Mouse (Mus musculus) liver, embryonic 13.5 days (tissue): ENCODE data around the gene Spns3. TPM values are rescaled to one million over a fixed set of nuclear protein-coding genes. Genes with fewer than 3 reads are reported as not detected.

Source experiments
- ATAC-seq: fragments of 200-750 bp; cut with Nextera tagmentation; 2 replicates; pipeline ENCODE4 v1.8.0; 2017; ENCODE audit warnings: low read depth, mild to moderate bottlenecking, moderate number of reproducible peaks, moderate library complexity
- DNase-seq: peaks from one replicate; pipeline ENCODE4 v3.0.0; 2022
- H3K27ac ChIP-seq: fragments of 300-500 bp; sonication (generic); 2 replicates; pipeline ENCODE4 v1.5.1; 2015; ENCODE audit warnings: moderate library complexity, mild to moderate bottlenecking, inconsistent platforms
- H3K27me3 ChIP-seq: fragments of 300-500 bp; sonication (generic); 2 replicates; pipeline ENCODE4 v1.6.1; 2015; ENCODE audit warnings: mild to moderate bottlenecking, inconsistent platforms
- H3K36me3 ChIP-seq: fragments of 300-500 bp; sonication (generic); 2 replicates; pipeline ENCODE4 v1.6.1; 2015; ENCODE audit warnings: mild to moderate bottlenecking, inconsistent platforms
- H3K4me1 ChIP-seq: fragments of 300-500 bp; sonication (generic); replicated peaks from 2 replicates; pipeline ENCODE4 v1.6.1; 2015; ENCODE audit warnings: inconsistent platforms
- H3K4me2 ChIP-seq: fragments of 300-500 bp; sonication (generic); 2 replicates; pipeline ENCODE4 v1.6.1; 2015; ENCODE audit warnings: inconsistent platforms, mild to moderate bottlenecking, moderate library complexity
- H3K4me3 ChIP-seq: fragments of 300-500 bp; sonication (generic); replicated peaks from 2 replicates; pipeline ENCODE4 v1.5.1; 2015; ENCODE audit warnings: mild to moderate bottlenecking, inconsistent platforms
- H3K9ac ChIP-seq: fragments of 300-500 bp; sonication (generic); 2 replicates; pipeline ENCODE4 v1.6.1; 2015; ENCODE audit warnings: mild to moderate bottlenecking, inconsistent platforms
- H3K9me3 ChIP-seq: fragments of 300-500 bp; sonication (generic); replicated peaks from 2 replicates; pipeline ENCODE4 v1.6.1; 2016; ENCODE audit warnings: inconsistent platforms
- WGBS: fragments of 180-500 bp; shearing (Covaris S2); methylation state at CpG from one replicate; pipeline ENCODE4 v1.1.7; 2015; ENCODE audit not compliant: insufficient replicate concordance; 5-methylcytosine and 5-hydroxymethylcytosine counted together
- polyA plus RNA-seq: library from polyadenylated mRNA; unstranded; fragments of >200 nt; fragmentation: Nextera tagmentation; extraction: Ambion mirVana; gene quantifications from 2 replicates; pipeline ENCODE4 v1.2.1, GENCODE M21; 2015

Gene Spns3
- polyA plus RNA-seq, 1 experiment from 2014 or later = 2.0 TPM

DNA sequence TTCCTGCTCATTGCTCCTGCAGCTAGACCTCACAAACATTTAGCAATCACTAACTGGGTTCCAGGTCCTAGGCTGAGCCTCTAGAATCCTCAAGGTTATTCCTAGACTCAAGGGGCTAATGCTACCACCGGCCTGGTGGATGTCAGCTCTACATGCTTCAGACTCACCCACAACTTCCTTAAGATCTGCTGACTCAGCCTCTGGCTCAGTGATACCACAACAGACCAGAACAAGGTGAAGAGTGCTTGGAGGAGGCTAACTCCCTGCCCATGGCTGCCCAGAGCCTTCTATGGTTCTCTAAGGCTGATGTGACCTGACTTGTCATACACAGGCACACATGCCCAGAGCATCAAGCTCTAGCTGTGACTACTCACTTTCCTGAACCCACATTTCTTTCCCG lies 70.8 kb downstream of the Spns3 start:
- no peak overlapping the region for H3K4me2 ChIP-seq
- ATAC-seq (no peak), DNase-seq (no peak)
- H3K4me3 ChIP-seq = no peak overlapping the region
- H3K27me3 ChIP-seq = no peaks in the 10 kb centered on the region
- H3K4me1 ChIP-seq = peaks cover 100% of the 10 kb centered on the region
- H3K27ac ChIP-seq = peak overlapping the region; percentile 83
- H3K9ac ChIP-seq = no peak overlapping the region
- H3K36me3 ChIP-seq = no peaks in the 10 kb centered on the region
- WGBS = 25% methylated on average over 2 of the region's 2 CpGs
- no peaks in the 10 kb centered on the region for H3K9me3 ChIP-seq

DNA sequence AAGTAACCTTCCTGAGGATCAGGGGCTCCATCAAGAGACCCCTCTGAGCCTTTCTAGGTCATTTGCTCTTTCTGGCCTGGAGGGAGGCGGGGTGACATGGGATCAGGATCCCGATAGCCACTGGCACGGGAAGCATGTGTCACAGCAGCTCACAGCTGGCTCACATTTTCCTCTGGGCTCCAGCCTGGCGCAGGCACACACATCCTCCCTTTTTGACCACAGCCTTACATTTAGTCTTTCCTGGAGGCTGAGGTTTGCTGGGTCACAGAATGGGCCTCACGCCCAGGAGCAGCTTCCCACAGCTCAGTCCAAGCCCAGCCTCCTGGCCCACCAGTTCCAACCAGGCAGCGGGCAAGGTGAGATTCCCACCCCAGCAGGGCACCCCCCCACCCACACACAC lies 72.1 kb downstream of the Spns3 start:
- no peak overlapping the region for H3K4me2 ChIP-seq
- no peak for ATAC-seq
- no peaks in the 10 kb centered on the region for H3K27me3 ChIP-seq
- H3K4me1 ChIP-seq = peaks cover 100% of the 10 kb centered on the region
- no peak overlapping the region; the same call in none of the 2 replicates for H3K27ac ChIP-seq
- H3K36me3 ChIP-seq = no peaks in the 10 kb centered on the region
- H3K4me3 ChIP-seq = no peak overlapping the region
- WGBS = 50% methylated on average over 6 of the region's 6 CpGs
- DNase-seq = no peak
- no peak overlapping the region for H3K9ac ChIP-seq
- H3K9me3 ChIP-seq = no peaks in the 10 kb centered on the region

- Histone ChIP-seq H3K9ac (no peak overlapping the region), H3K4me2 (no peak overlapping the region), H3K27ac (peak overlapping the region; percentile 34; the same call in 1 of the 2 replicates), H3K36me3 (no peaks in the 10 kb centered on the region), H3K9me3 (no peaks in the 10 kb centered on the region), H3K27me3 (no peaks in the 10 kb centered on the region), H3K4me1 (peaks cover 100% of the 10 kb centered on the region), H3K4me3 (no peak overlapping the region)
- no peak for ATAC-seq
- DNase-seq = no peak
- WGBS = 77% methylated on average over 1 of the region's 1 CpGs
These were observed 72.7 kb downstream of the Spns3 start for GRCm38 (mm10) chr11:72477653-72478052.

DNA sequence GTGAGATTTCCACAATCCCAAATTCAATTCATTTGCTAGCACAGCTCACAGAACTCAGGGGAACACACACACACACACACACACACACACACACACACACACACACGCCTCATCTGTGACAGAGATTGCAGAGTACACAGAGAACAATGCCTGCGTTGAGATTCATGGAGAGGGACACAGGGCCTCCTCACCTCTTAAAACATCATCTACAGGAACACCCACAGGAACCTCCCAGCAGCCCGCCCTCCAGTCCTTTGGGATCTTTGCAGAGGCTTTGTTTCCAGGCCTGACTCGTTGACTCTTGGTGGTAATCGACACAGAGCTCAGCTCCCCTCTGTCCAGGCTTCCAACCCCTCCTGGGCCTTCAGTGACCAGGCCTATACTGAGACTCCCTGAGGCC lies 73.1 kb downstream of the Spns3 start:
- H3K9ac ChIP-seq = no peak overlapping the region

DNA sequence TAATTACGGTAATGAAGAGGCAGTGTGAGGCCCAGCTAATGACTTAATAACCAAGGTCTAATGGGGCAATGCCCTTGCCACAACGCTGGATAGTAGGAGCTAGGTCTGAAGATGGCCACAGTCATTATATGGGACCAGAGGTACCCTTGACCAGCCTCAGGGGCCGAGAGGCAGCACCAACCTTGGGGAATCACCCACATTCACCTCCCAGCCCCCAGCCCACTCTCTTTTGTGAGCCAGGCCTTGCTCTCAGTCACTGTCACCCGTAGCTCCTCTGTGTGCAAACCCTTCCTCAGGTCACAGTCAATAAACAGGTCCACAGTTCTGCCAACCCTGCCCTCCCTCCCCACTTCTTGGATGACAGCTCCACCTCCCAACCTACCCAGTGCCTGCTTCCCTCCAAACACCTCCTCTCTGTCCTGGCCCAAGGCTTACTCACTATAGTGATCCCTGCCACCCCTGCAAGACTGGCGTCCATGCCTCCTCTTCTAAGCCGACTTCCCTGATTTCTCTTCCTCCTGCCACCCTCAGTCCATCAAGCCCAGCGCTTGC lies 74.2 kb downstream of the Spns3 start:
- 28% methylated on average over 7 of the region's 7 CpGs for WGBS
- Histone ChIP-seq H3K36me3 (no peaks in the 10 kb centered on the region), H3K4me1 (peaks cover 99% of the 10 kb centered on the region), H3K4me3 (no peak overlapping the region), H3K27me3 (no peaks in the 10 kb centered on the region), H3K4me2 (peak overlapping the region; percentile 42), H3K9me3 (no peaks in the 10 kb centered on the region), H3K9ac (no peak overlapping the region; the same call in 1 of the 2 replicates), H3K27ac (peak overlapping the region; percentile 72)
- DNase-seq (no peak), ATAC-seq (no peak)

More for the DNA sequence above, 73.1 kb downstream of the Spns3 start:
- Histone ChIP-seq H3K4me3 (no peak overlapping the region), H3K4me2 (no peak overlapping the region), H3K27me3 (no peaks in the 10 kb centered on the region), H3K27ac (peak overlapping the region; percentile 51; the same call in 1 of the 2 replicates), H3K4me1 (peaks cover 100% of the 10 kb centered on the region), H3K36me3 (no peaks in the 10 kb centered on the region), H3K9me3 (no peaks in the 10 kb centered on the region)
- DNase-seq = no peak
- WGBS = 26% methylated on average over 5 of the region's 5 CpGs
- ATAC-seq = no peak

- no peak overlapping the region for H3K4me3 ChIP-seq
- H3K9me3 ChIP-seq = no peaks in the 10 kb centered on the region
- ATAC-seq (peak; percentile 76), DNase-seq (no peak)
- H3K36me3 ChIP-seq = no peaks in the 10 kb centered on the region
- no peak overlapping the region; the same call in 1 of the 2 replicates for H3K9ac ChIP-seq
- peak overlapping the region; percentile 42 for H3K4me2 ChIP-seq
- H3K27me3 ChIP-seq = no peaks in the 10 kb centered on the region
- WGBS = 12% methylated on average over 7 of the region's 7 CpGs
- H3K27ac ChIP-seq = peak overlapping the region; percentile 72
- peaks cover 99% of the 10 kb centered on the region for H3K4me1 ChIP-seq
These were observed 74.9 kb downstream of the Spns3 start for GRCm38 (mm10) chr11:72475408-72475807.

GRCm38 (mm10) chr11:72474926-72475325 lies 75.4 kb downstream of the Spns3 start:
- Histone ChIP-seq H3K4me3 (no peak overlapping the region), H3K4me1 (peaks cover 99% of the 10 kb centered on the region)

GRCm38 (mm10) chr11:72473540-72473939 lies 76.8 kb downstream of the Spns3 start:
- Histone ChIP-seq H3K27me3 (no peaks in the 10 kb centered on the region), H3K4me2 (no peak overlapping the region), H3K36me3 (no peaks in the 10 kb centered on the region), H3K4me1 (peaks cover 99% of the 10 kb centered on the region), H3K4me3 (no peak overlapping the region), H3K9me3 (no peaks in the 10 kb centered on the region), H3K9ac (no peak overlapping the region), H3K27ac (no peak overlapping the region)
- ATAC-seq = no peak
- no peak for DNase-seq
- 70% methylated on average over 4 of the region's 4 CpGs for WGBS

More at GRCm38 (mm10) chr11:72474926-72475325, 75.4 kb downstream of the Spns3 start:
- Histone ChIP-seq H3K27ac (peak overlapping the region; percentile 72), H3K9me3 (no peaks in the 10 kb centered on the region), H3K9ac (no peak overlapping the region; the same call in 1 of the 2 replicates), H3K36me3 (no peaks in the 10 kb centered on the region), H3K4me2 (peak overlapping the region; percentile 42; the same call in 1 of the 2 replicates), H3K27me3 (no peaks in the 10 kb centered on the region)
- ATAC-seq (peak; percentile 49), DNase-seq (no peak)
- WGBS = 25% methylated on average over 3 of the region's 3 CpGs

DNA sequence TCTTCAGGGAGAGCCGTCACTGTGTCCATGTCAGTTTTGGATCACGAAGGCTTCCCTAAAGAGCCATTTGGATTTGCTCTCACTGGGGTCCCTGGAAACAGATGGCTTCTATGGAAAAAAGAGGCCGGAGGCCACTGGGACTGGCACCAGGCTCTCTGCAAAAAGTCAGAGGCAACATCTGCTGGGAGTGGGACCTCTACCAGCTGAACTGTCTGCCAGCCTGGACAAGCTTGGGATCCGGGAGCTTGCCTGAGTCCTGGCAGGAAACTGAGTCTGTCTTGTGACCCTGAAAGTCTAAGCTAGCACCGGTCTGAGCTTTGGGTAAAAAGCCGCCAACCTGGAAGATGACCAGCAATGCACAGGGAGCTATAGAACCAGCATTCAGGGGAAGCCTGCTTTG lies 78.9 kb downstream of the Spns3 start:
- no peaks in the 10 kb centered on the region for H3K9me3 ChIP-seq
- no peaks in the 10 kb centered on the region for H3K36me3 ChIP-seq
- H3K9ac ChIP-seq = no peak overlapping the region
- no peak overlapping the region for H3K4me3 ChIP-seq
- H3K4me1 ChIP-seq = peaks cover 99% of the 10 kb centered on the region
- no peak overlapping the region for H3K4me2 ChIP-seq
- H3K27ac ChIP-seq = no peak overlapping the region
- no peaks in the 10 kb centered on the region for H3K27me3 ChIP-seq
- ATAC-seq (no peak), DNase-seq (no peak)
- 73% methylated on average over 6 of the region's 6 CpGs for WGBS

DNA sequence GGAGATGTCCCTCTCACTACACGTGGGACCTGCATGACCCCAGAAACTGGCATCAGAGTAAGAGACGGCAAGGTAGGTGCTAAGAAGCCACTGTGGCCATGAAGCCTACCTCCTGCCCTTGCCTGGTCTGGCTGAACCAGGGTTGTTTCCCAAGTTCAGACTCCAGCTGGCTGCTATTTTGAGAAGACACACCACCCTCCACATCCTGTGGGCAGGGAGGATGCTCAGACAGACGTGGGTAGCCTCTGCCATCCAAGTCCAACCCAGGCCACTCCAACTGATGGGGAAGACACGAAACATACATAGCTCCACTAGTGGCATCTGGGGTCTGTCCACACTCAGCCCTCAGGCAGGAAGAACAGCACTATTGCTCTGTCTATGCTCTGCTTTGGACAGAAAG lies 80.3 kb downstream of the Spns3 start:
- Histone ChIP-seq H3K4me2 (no peak overlapping the region), H3K9ac (no peak overlapping the region), H3K4me1 (peaks cover 97% of the 10 kb centered on the region), H3K27ac (peak overlapping the region; percentile 54), H3K27me3 (no peaks in the 10 kb centered on the region), H3K36me3 (no peaks in the 10 kb centered on the region), H3K4me3 (no peak overlapping the region), H3K9me3 (no peaks in the 10 kb centered on the region)
- DNase-seq (no peak), ATAC-seq (no peak)
- WGBS = 45% methylated on average over 4 of the region's 4 CpGs

DNA sequence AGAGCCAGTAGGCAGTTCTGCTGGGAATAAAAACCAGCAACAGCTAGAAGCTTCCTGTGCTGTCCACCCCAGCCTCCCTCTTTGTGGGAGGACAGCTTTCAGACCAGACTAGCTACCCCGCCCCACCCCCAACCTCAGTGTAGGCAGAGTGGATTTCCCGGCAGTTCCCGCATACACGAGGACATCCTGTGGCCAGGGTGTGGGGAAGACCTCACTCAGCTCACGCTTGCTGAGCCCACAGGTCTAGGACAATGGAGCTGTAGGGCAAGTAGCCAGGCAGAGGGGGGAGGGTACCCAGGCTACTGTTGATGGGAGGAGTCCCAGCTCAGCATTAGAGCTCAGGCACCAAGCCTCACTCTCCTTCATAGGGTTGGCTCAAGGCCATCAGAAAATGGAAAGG lies 81.1 kb downstream of the Spns3 start:
- Histone ChIP-seq H3K4me1 (peaks cover 96% of the 10 kb centered on the region), H3K27ac (peak overlapping the region; percentile 64), H3K36me3 (peaks cover 3% of the 10 kb centered on the region; the same call in 1 of the 2 replicates), H3K4me2 (no peak overlapping the region), H3K27me3 (no peaks in the 10 kb centered on the region), H3K4me3 (no peak overlapping the region), H3K9ac (no peak overlapping the region), H3K9me3 (no peaks in the 10 kb centered on the region)
- DNase-seq (no peak), ATAC-seq (peak; percentile 26; the same call in 1 of the 2 replicates)
- WGBS = 47% methylated on average over 5 of the region's 5 CpGs

DNA sequence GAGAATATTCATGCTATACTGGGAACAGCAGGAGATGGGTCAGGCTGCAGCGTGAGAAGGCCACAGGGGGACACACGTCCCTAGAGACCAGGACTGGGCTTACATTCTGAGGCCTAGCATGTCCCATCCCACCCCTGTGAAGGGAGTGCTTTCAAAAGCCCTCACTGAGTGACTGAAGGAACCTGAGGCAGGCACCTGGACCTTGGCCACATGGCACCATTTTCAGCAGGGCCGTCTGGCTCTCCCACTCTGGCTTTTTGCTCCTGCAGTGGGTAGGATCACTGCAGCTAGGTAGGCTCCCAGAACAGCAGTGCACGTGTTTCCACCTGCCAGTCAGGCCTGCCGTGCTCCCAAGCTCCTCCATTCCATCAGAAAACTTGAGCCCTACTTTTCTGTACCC lies 81.8 kb downstream of the Spns3 start:
- Histone ChIP-seq H3K9ac (no peak overlapping the region), H3K27ac (peak overlapping the region; percentile 78), H3K27me3 (no peaks in the 10 kb centered on the region), H3K9me3 (no peaks in the 10 kb centered on the region), H3K4me2 (no peak overlapping the region), H3K4me1 (peaks cover 89% of the 10 kb centered on the region), H3K36me3 (peaks cover 7% of the 10 kb centered on the region), H3K4me3 (no peak overlapping the region)
- ATAC-seq (no peak), DNase-seq (no peak)
- WGBS = 72% methylated on average over 5 of the region's 5 CpGs
